Mouse (Mus musculus): ENCODE measurements around the gene Zscan2.

Gene Zscan2

GRCm38 (mm10) chr7:80860729-80861274 lies at the start of gene Zscan2:
Gene Zscan2, plus strand, starts transcription at chr7:80860920.
- DNase-seq, result peak; percentile 96

- DNase-seq, result no peak
These were observed 47.3 kb upstream of the Zscan2 start for GRCm38 (mm10) chr7:80813397-80813796.

GRCm38 (mm10) chr7:80816641-80817040 lies 44.1 kb upstream of the Zscan2 start:
- DNase-seq, result no peak

- DNase-seq, result no peak
These were observed 39.9 kb upstream of the Zscan2 start for GRCm38 (mm10) chr7:80820838-80821237.

- DNase-seq, result no peak
These were observed 37.5 kb upstream of the Zscan2 start for GRCm38 (mm10) chr7:80823267-80823666.

GRCm38 (mm10) chr7:80823875-80824682 lies 36.6 kb upstream of the Zscan2 start:
- no peak for DNase-seq

GRCm38 (mm10) chr7:80825843-80826403 lies 34.8 kb upstream of the Zscan2 start, which contains the start of gene Iqgap1:
Gene Iqgap1, minus strand, starts transcription at chr7:80825974.
- no peak for DNase-seq

GRCm38 (mm10) chr7:80828146-80828860 lies 32.4 kb upstream of the Zscan2 start:
- no peak for DNase-seq

GRCm38 (mm10) chr7:80830193-80830803 lies 30.4 kb upstream of the Zscan2 start:
- DNase-seq, result no peak

GRCm38 (mm10) chr7:80832191-80832590 lies 28.5 kb upstream of the Zscan2 start:
- DNase-seq, result no peak

GRCm38 (mm10) chr7:80832996-80833650 lies 27.6 kb upstream of the Zscan2 start:
- DNase-seq, result peak; percentile 82

- DNase-seq, result no peak
These were observed 26.8 kb upstream of the Zscan2 start for GRCm38 (mm10) chr7:80833651-80834532.

GRCm38 (mm10) chr7:80835984-80836652 lies 24.6 kb upstream of the Zscan2 start:
- DNase-seq, result no peak

- no peak for DNase-seq
These were observed 23.0 kb upstream of the Zscan2 start for GRCm38 (mm10) chr7:80837736-80838135.

- DNase-seq, result no peak
These were observed 22.5 kb upstream of the Zscan2 start for GRCm38 (mm10) chr7:80838247-80838646.

- DNase-seq, result no peak
These were observed 21.0 kb upstream of the Zscan2 start for GRCm38 (mm10) chr7:80839755-80840154.

- DNase-seq, result no peak
These were observed 20.5 kb upstream of the Zscan2 start for GRCm38 (mm10) chr7:80840241-80840640.

GRCm38 (mm10) chr7:80840937-80841336 lies 19.8 kb upstream of the Zscan2 start:
- no peak for DNase-seq

- DNase-seq, result no peak
These were observed 18.6 kb upstream of the Zscan2 start for GRCm38 (mm10) chr7:80842132-80842531.

- DNase-seq, result no peak
These were observed 17.5 kb upstream of the Zscan2 start for GRCm38 (mm10) chr7:80843176-80843575.
